Mouse (Mus musculus) Patski (cell line): ENCODE data around the gene Rdh1. TPM values are rescaled to one million over a fixed set of nuclear protein-coding genes. Genes with fewer than 3 reads are reported as not detected.
"Not testable (repeated sequence)": the region's sequence is repeated elsewhere in the genome, so short reads cannot be mapped to it uniquely, and the experiment has no call there.

ENCODE experiments used
- ATAC-seq: fragments of 100-300 bp; one replicate; pipeline ENCODE4 v1.8.0; 2021
- CTCF ChIA-PET: fragments of 350-600 bp; sonication (Branson Sonifier 250); formaldehyde crosslinking; loops from one replicate; lab custom pipeline; 2022; ENCODE audit warnings: inconsistent platforms; lab: Charles Lee
- POLR2A ChIA-PET: fragments of 350-600 bp; sonication (Branson Sonifier 250); formaldehyde crosslinking; loops from one replicate; lab custom pipeline; 2022; ENCODE audit warnings: antibody characterized with exemption, inconsistent platforms; lab: Charles Lee
- DNase-seq: peaks from one replicate; pipeline ENCODE4 v3.0.0-alpha.2; 2011; ENCODE audit warnings: low read depth, low spot score
- H3K27me3 ChIP-seq: fragments of 371-371 bp; one replicate; pipeline ENCODE4 v1.5.1; 2021
- CTCF ChIP-seq: fragments of 100-300 bp; IDR thresholded peaks from one replicate; pipeline ENCODE4 v1.5.1; 2021
- in situ Hi-C: fragments of 300-500 bp; cut with MboI; formaldehyde crosslinking; loops from 3 replicates; pipeline ENCODE4 v1.11.1; 2018; ENCODE audit warnings: low pct_unique_long_range_greater_than_20kb, mixed read lengths
- polyA plus RNA-seq: library from polyadenylated mRNA; unstranded; gene quantifications from one replicate; pipeline ENCODE4 v1.2.3, GENCODE M21; 2021

The Rdh1 gene
- polyA plus RNA-seq, 1 experiment from 2014 or later = 0.05 TPM

DNA sequence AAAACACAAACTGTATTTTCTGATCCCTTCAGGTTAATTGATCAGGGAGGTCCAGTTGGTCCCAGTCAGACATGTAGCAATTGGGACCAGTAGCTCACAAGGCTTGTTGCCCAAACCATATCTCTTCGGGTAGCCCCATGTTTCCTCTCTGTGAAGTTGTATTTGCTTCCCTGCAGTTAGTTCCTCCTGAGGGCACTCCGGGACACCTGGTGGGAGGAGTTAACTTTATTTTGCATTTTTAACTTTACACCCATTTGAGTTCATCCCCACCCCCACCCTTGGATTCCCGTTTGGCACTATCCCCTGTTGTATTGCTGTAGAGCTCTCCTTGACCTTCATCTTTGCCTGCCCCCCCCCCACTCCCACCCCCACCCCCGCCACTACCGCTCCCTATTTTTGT lies 13.6 kb upstream of the Rdh1 start:
- ATAC-seq = no peak
- POLR2A ChIA-PET = interaction anchor here (0.7 kb wide), 1 partner anchor 605 kb away, joined by 9 read pairs; no protein-coding TSS in a partner anchor

DNA sequence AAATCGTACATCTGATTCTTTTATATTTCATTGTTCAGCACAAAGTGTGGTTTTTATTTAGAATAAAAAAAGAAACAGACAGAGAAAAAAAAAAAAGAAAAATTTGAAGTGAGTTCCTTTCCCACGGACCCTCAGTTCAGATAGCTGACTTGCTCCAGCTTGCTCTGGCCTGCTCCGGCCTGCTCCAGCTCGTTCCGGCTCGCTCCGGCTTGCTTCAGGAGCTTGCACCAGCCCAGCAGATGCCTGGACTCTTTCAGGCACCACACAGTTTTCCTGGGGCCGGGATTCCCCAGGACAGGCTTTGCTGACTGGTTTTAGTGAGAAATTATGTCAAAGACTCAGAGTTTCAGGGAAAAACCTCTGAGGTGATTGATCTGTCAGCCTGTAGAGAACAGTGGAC lies 12.3 kb upstream of the Rdh1 start:
- no peak for DNase-seq
- ChIA-PET CTCF (interaction anchor here (1.0 kb wide), 1 partner anchor 20 kb away, joined by 3 read pairs; no protein-coding TSS in a partner anchor), POLR2A (no interaction called here)
- in situ Hi-C loops = no loop called here
- no peak for ATAC-seq
- H3K27me3 ChIP-seq = no peaks in the 10 kb centered on the region
- no peak for TF ChIP-seq CTCF

More for the DNA sequence above, 13.6 kb upstream of the Rdh1 start:
- CTCF ChIA-PET = interaction anchor here (1.0 kb wide), 1 partner anchor 22 kb away, joined by 3 read pairs; no protein-coding TSS in a partner anchor
- TF ChIP-seq CTCF = no peak
- in situ Hi-C loops = no loop called here
- no peak for DNase-seq
- H3K27me3 ChIP-seq = no peaks in the 10 kb centered on the region

GRCm38 (mm10) chr10:127748847-127749612 lies 10.5 kb upstream of the Rdh1 start:
- no peaks in the 10 kb centered on the region for H3K27me3 ChIP-seq
- in situ Hi-C loops = no loop called here
- ATAC-seq (no peak), DNase-seq (no peak)
- POLR2A ChIA-PET = no interaction called here
- TF ChIP-seq CTCF = no peak
- CTCF ChIA-PET = interaction anchor here (1.0 kb wide), 1 partner anchor 197 kb away, joined by 3 read pairs; no protein-coding TSS in a partner anchor

GRCm38 (mm10) chr10:127750136-127750777 lies 9.3 kb upstream of the Rdh1 start:
- ATAC-seq (no peak), DNase-seq (no peak)
- TF ChIP-seq CTCF = no peak
- in situ Hi-C loops = no loop called here
- no peaks in the 10 kb centered on the region for H3K27me3 ChIP-seq
- CTCF ChIA-PET = no interaction called here
- POLR2A ChIA-PET = interaction anchor here (0.6 kb wide), 1 partner anchor 10 kb away, joined by 3 read pairs; no protein-coding TSS in a partner anchor

GRCm38 (mm10) chr10:127751548-127751947 lies 8.0 kb upstream of the Rdh1 start, which contains the start of gene Gpr182:
Gene Gpr182 (minus strand): TSS chr10:127751732.
- ATAC-seq (no peak), DNase-seq (no peak)
- POLR2A ChIA-PET = no interaction called here
- no peak for TF ChIP-seq CTCF
- in situ Hi-C loops = no loop called here
- CTCF ChIA-PET = no interaction called here
- no peaks in the 10 kb centered on the region for H3K27me3 ChIP-seq

DNA sequence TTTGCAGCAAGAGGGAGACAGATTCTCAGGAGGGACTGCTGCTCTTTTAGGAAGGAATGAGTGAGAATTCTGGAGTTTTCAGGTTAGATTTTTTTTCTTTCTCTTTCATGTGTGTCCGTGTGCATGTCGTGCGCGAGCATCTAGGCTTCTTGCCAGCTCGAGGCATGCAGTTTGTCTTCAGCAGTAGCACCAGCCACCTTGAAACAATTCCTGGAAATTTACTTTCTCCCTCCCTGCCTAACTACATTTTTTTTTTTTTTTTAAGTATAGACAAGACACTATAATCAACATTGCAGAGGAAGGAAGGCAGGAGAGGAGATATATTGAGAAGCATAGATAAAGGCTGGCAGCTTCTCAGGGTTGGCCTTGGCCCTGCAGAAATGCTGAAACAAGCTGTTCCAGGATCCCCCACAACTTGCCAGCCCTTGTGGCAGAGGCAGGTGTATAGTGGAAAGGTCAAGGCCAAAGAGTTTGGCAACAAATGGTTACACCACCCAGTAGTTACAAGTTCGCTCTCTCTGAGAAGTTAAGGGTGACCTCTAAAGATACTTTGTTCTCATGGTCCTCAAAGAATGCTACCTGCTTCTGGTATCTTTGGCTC lies 4.9 kb upstream of the Rdh1 start:
- CTCF ChIA-PET = no interaction called here
- no peaks in the 10 kb centered on the region for H3K27me3 ChIP-seq
- TF ChIP-seq CTCF = no peak
- DNase-seq (no peak), ATAC-seq (no peak)
- POLR2A ChIA-PET = no interaction called here
- in situ Hi-C loops = no loop called here

GRCm38 (mm10) chr10:127755246-127755645 lies 4.3 kb upstream of the Rdh1 start:
- H3K27me3 ChIP-seq = no peaks in the 10 kb centered on the region
- no peak for TF ChIP-seq CTCF
- ChIA-PET CTCF (interaction anchor here (1.1 kb wide), 1 partner anchor 11 kb away, joined by 3 read pairs; no protein-coding TSS in a partner anchor), POLR2A (no interaction called here)
- ATAC-seq (no peak), DNase-seq (no peak)
- in situ Hi-C loops = no loop called here

DNA sequence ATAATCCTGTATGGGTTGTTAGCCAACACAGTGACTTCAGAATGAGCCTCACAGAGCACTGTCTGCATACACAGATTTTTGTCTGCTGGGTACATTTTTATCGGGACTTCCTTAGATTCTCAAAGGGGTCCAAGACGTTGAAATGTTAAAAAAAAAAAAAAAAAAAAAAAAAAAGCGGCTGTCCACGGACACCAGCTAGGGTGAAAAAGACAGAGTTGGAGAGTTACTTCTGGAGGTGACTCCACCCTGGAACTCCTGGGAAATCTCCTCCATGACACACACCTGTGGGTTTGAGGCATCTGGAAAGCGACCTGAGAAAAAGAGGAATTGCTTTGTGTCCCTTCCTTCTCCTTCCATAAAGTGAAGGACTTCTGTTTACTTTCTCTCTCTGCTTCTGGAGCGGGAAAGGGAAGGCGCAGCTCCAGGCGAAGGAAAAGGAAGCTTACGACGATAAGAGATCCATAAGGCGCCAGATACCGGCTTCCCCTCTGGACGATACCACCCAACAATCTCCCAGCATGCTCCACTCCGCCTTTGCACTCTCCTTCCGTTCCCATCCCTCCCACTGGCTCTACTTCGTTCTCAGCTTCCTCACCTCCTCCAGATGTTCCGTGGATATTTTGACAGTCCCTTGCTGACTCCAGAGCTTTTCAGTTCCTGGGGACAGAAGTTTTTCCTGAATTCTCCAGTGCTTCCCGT lies 3.6 kb upstream of the Rdh1 start:
- no peaks in the 10 kb centered on the region for H3K27me3 ChIP-seq
- in situ Hi-C loops = no loop called here
- no peak for ATAC-seq
- ChIA-PET CTCF (interaction anchor here (1.1 kb wide), 1 partner anchor 11 kb away, joined by 3 read pairs; no protein-coding TSS in a partner anchor), POLR2A (interaction anchor here (0.7 kb wide), 1 partner anchor 398 kb away, joined by 4 read pairs; no protein-coding TSS in a partner anchor)
- DNase-seq = no peak
- no peak for TF ChIP-seq CTCF

- CTCF ChIA-PET, DNase-seq, ATAC-seq, POLR2A ChIA-PET, H3K27me3 ChIP-seq: not testable (repeated sequence)
- in situ Hi-C loops = loop anchor here (10.0 kb wide), 1 partner anchor 112 kb away; no protein-coding TSS in a partner anchor
Measured at GRCm38 (mm10) chr10:127762926-127763325, 3.4 kb downstream of the Rdh1 start.
